Mouse (Mus musculus) hindlimb bud, embryonic 11.5 days (tissue): ENCODE data around the gene Kdm6b.

Source experiments
- DNase-seq: peaks from one replicate; pipeline ENCODE4 v3.0.0-alpha.2; 2012; ENCODE audit warnings: low read depth, low spot score; ENCODE audit errors: extremely low spot score

Kdm6b gene

DNA sequence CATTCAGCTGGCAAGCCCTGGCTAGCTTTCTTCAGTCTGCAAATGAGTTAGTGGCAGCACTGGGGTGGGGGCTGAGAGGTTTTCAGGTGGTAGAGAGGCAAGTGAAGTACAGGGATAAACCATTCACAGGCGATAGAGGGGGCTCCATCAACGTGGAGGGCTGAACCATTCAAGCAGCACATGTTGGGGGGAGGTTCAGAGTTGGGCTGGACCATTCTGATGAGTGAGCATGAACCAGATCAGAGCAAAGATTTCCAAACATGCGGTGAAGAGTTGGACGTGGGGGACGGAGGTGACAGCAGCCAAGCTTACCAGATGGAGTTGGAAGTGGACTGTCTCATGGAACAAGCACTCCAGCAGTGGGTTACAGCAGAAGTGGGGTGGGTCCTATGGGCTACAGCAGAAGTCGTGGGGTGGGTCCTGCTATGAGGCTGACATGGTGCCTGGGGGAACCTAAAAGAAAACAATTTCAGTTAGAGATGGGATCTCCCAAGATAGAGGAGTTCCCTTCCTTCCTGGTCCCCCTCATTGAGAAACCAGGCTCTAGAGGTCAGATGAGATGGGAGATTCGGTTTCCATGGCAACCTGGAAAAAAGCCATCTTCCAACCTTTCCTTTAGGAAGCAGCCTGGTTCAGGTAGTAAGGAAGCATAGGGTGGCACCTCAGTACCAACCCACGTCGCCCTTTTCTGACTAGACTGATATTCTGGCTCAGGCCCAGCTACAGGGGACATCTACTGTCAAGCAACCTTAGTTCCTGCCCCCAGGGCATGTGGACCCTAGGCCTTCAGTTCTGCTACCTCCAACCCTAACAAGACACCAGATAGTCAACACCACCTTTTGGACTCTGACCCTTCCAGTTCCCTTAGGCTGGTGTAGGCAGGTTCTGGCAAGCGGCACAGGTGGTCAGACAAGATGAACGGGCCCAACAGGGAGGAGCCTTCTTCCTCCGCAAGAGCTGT is at the start of gene Kdm6b:
TSS of gene Kdm6b (minus strand) at position 455 of the 961 bp plus-strand sequence.
- DNase-seq: no peak

DNA sequence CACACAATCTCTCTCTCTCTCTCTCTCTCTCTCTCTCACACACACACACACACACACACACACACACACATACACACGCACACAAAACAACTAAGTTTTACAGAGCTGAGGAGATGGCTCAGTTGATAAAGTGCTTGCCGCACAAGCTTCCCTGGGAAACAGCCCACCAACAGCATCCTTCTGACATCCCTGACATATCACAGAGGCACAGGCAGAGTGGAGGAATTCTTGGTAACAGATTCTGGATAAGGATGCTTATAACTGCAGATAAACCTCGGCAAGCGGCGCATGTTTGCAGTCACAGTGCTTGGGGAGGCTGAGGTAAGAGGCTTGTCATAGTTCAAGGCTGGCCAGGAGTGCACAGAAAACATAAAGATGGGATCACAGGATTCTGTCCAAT is 48.1 kb upstream of the Kdm6b start:
- no peak for DNase-seq

DNA sequence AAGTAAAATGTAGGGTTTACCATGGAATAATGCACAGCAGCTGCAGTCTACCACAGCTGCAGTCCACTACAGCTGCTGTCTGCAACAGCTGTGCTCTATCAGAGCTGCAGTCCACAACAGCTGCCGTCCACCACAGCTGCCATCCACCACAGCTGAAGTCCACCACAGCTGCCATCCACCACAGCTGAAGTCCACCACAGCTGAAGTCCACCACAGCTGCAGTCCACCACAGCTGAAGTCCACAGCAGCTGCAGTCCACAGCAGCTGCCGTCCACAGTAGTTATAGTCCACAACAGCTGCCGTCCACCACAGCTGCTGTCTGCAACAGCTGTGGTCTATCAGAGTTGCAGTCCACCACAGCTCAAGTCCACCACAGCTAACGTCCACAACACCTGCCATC is 46.4 kb upstream of the Kdm6b start:
- DNase-seq: no peak

DNA sequence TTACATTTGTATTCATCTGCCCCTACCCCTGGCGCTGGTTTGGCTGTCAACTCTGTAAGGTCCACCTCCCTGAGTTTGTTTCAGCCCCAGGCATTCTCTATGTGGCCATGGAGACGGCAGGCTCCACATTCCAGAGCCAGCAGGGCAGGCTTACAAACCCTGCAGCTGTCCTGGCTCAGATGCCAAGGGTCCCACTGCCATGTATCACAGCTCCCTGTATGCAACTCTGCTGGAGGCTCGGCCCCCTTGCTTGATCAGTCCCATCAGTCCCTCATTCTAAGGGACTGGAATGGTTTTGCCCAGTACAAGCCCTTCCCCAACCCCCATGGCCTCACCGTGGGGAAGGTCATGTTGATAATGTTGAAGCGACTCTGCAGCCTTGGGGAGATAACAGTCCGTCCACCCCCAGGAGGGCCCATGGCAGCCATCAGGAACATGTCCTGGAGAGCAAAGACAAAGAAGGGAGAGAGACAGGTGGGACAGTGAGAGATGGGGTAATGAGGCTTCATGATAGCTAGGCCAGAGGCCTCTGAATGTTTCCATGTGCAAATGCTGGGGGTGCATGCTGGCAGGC is 43.6 kb upstream of the Kdm6b start:
- DNase-seq: no peak

DNA sequence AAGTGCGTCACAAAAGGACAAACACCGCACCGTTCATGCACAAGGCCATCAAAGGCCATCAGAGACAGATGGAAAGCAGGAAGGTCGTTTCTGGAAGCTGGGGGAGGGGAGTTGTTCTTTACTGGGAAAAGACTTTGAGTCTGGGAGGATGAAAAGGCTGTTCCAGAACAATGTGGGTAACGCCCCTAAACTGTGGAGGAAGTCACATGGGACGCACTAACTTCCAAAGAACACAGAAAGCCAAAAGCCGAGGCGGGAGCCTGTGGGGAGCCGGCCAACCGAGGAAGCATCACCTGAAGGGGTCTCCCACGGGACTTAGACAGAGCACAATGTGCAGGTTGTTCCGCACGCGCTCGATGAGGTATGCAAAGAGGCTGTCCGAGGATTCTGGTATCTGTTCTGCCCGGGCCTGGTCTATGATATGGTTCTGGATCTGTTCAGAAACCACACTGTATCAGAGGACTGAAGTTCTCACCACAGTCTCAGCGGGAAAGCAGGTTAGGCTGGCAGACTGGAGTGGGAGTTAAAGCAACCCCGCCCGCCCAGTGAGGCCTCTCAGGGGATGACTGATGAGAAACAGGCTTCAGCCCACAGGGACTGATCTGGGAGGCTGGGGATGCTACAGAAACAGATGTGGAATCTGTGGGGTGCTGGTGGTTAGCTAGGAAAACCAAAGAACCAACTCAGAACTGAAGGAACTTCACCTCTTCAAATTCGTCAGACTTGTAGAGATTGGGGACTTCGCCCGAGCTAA is 38.8 kb upstream of the Kdm6b start:
- DNase-seq: no peak

DNA sequence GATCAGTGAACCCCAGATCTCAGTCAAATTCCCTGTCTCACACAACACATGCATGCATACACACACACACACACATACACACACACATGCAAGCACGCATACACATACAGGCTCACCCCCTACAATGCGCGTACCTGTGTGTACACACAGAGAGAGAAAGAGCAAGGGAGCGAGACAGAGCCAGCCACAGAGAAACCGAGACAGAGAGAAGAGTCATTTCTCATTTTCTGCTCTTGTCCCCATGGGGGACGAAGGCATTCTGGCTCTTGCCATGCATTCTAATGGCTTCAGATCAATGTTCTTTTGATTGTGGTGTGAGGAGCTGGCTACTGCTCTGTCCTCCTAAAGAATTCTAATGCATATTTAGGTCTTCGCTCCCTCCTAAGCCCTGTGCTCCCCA is 33.8 kb upstream of the Kdm6b start:
- DNase-seq: no peak

DNA sequence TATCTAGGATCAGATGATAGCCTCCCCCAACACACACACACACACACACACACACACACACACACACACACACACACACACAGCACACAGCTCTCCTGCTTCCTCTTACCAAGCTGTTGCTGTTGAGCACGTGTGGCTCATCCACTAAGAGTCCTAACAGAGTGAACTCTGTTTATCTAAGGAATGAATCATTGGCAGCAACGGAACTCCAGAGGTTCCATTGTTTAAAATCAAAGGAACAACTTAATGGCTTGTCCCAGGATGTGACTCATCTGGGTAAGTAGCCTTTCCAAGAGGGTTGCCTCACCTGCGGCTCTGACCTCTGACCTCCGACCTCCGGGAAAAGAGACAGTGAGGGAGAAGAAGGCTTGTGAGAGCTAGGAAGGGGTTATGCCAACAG is 29.9 kb upstream of the Kdm6b start:
- no peak for DNase-seq

DNA sequence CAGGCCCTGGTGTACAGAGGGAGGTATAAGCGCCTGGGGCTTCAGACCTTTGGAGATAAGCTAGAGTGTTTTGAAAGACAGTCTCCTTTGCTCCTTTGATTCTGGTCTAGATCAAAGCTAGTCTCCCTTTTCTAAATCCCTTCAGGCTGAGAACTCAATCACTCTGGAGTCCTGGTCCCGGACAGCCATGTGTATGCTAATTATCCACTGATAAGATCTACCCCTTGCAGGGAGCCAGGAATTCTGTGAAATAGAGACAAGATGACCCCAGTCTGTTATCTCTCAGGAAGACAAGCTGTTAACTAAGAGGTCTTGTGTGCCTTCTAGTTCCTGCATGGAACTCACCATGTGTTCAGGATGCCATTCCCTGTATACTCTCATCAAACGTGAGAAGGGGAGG is 23.8 kb upstream of the Kdm6b start:
- DNase-seq: no peak

DNA sequence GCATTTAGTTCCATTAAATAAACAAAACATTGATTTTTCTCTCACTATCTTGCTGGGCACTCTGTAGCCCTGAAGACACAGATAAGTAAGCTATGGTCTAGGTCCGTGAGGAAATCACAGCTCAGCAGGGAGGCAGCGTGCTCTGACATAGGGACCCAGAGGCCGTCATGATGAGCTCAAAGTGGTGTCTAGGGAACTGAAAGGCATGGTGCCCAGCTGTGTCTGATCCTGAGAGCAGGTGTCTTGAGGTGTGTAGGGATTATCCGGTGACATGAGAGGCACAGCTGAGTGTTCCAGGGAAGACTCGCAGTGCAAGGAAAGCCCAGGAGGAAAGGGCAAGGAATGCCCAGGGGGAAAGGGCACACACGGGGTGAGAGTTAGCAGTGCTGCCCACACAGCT is 19.7 kb upstream of the Kdm6b start:
- no peak for DNase-seq

DNA sequence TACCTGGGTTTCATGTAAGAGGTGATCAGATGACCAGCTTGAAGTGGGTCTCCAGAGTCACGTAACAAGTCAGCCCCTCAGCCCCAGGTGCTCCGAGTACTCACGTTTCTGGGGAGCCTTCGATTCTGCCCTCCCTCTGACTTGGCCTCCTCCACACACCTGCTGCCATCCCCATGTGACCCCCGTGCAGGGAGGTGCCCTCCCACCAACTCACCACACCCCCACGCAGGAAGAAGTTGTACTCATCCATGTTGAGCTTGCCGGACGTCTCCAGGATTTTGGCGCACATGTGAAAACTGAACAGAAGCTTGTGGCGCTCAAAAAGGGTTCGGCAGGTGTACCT is 19.1 kb upstream of the Kdm6b start:
- DNase-seq: no peak

DNA sequence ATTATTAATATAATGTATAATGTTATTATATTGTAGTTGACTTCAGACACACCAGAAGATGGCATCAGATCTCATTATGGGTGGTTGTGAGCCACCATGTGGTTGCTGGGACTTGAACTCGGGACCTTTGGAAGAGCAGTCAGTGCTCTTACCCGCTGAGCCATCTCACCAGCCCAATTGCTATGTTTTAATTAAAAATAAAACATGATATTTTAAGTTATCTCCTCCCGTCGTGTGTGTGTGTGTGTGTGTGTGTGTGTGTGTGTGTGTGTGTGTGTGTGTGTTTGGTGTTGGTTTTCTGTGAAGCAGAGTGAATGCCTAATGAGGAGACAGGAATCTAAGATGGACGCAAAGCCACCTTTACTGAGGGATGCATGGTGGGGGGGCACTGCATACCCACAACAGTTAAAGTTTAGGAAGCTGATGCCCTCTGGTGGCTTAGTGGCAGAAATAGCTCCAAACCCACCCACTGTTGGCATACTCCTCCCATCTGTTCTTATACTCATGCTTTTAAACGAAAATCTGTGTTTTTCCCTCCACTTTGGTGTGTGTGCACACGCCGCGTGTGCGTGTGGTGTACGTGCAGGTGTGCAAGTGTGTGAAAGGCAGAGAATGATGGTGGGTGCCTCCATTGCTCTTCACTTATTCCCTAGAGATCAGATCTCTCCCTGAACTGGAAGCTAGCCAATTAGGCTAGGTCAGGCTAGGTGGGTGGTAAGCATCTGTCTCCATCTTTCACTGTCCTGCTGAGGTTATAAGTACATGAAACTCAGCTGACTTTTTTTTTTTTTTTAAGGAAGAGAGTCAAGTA is 18.6 kb upstream of the Kdm6b start:
- DNase-seq: no peak

DNA sequence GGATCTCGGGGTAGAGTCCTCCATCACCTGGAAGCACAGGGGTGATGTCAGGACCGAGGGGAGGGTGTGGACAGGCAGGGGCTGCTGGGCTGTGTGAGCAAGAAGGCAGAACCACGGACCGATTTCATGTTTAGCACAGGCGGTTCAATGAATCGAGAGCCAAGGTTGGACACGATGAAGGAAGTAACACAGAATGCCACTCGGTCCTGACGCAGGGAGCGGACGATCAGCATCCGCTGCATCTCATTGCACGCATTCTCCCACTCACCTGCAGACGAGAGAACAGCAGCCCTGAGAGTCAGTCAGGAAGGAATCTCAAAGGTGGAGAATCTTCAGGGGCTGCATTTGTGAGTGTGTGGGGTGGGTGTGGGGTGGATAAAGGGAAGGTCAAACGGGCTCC is 17.2 kb upstream of the Kdm6b start:
- DNase-seq: no peak

DNA sequence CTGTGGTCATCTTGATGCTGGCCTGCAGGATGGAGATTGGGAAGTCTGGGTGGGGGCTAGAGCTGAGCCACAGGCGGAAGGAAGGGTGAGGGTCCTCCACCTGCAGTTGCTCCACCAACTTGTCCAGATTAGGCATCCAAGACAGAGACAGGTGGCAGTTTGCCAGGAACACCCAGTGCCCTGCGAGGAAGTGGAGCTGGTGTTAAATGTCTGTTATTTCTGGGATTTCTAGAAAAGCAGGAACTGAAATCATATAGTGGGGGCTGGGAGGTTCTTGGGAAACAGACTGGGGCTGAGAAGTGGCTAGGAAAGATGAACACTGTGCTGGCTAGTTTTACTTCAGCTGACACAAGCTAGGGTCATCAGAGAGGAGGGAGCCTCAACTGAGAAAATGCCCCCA is 15.8 kb upstream of the Kdm6b start:
- no peak for DNase-seq

DNA sequence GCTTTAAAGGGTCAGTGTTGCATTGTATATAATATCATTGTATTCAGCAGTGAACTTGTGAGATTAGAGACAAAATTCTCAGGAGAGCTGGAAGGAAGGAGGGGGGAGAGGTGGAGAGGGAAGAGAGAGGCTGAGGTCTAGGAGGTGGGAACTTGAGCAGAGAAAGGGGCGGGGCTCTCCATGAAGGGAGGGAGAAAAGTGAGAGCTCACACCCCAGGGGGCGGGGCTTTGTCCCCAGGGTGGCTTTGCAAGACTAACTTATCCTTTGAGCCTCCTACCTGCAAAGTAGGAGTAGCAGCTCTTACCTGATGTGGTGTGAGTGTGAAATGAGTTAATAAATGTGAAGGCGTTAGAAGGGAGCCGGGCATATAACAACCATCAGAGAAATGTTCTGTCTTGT is 15.3 kb upstream of the Kdm6b start:
- DNase-seq: no peak

DNA sequence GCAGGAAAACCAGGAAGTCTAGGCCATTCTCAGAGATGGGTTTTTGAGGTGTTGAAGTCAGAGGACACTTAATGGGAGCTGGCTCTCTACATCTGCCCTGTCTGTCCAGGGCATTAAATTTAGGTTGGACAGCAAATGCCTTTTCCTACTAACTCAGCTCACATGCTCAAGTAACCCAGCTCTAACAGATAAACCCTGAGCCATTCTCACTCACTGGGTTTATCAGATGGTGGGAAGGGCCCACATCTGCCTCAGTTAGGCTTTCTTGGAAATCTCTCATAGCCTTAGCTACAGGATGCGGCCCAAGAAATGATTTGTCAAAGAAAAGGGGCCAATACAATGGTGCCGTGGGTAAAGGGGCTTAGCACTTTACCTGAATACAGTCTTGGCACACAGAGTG is 12.8 kb upstream of the Kdm6b start:
- DNase-seq: no peak

DNA sequence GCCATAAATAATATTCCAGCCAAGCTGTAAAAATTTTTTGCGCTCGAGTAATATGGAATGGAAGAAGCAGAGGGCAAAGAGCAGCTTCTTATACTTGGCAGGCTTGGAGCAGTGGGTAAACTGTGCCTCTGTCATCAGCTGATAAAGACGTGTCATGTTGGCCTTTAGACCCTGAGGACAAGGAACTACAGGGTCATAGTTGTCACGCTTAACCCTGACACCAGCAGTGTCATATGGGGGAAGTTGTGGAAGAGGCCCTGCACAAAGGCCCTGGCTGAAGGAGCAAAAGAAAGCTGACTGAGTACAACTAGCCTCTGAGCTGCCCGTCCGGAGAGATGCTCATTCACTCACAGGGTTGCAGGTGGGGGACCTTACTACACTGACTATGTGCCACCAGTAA is 10.4 kb upstream of the Kdm6b start:
- DNase-seq: no peak

DNA sequence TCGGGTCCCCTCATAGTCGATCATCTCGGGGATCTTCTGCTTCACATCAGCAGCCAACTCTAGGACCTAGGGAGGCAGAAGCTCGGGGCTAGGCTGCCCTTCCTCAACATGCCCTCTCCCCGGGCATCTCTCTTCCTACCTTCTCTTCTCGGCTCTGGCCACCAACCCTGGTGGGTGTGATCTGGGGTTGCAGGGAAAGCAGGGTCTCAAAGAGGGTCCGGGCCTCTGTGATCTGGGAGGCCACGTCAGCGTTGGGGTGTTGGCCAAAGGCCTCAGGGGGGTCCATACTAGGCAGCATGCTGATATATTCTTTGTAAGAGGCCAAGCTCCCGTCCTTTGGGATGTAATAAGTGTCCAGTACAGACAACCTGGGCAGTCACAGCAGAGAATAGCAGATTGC is 9.4 kb upstream of the Kdm6b start:
- DNase-seq: no peak

DNA sequence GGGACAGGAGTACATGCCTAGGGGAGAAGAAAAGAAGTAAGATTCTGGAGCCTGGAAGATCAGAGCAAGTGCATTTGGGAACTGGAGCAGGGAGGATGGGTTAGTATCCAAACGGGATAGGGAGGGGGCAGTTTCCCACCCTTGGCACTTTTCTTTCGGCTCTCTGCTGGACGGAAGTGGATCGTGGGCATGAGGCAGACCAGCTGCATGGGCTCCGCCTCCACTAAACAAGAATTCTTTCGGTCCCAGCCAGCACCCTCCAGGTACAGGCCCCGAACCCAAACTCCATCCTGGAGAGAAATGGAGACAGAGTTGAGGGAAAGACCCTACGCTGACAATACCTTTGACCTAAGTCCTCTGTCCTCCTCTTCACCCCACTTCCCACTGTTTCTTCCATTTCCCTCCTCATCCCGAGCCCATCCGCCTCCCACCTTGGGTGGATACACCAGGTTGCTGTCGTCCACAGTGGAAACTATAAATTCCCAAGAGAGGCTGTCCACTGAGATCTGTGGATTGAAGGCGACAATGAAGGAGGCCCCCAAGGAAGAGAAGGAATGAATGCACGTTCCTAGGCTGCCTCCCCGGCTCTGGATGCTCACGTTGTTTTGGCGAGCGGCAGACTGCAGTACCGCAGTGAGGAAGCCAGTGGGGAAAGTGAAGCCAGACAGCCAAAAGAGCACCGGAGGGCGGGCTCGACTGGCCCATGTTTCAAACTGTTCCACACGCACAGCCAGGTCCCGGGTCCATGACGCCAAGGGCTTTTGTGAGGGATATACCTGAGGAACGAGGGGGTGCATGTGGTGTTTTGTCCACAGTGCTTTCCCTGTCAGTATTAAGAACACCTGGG is 7.9 kb upstream of the Kdm6b start:
- no peak for DNase-seq

DNA sequence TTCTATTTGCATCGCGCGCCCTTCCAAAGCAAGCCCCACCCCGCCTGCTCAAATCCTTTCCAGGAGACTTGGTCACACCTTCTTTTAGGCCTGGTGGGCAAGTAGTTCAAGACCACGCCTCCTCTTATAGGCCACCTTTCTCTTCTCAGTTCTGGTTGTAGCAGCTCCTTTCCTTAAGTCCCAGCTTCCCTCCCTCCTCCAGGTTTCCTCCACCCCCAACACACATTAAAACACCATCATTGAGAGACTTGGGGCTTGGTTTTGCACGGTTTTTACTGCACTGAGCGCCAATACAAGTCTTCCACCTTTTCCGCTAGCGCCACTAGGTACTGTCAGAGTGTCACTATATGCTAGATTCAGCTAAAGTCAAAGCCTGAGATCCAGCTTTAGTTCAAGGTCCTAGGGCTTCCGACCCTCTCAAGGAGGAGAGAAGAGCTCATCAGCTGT is 7.1 kb upstream of the Kdm6b start:
- DNase-seq: no peak
